Mouse (Mus musculus) cerebellum, adult 8-10 months (tissue): ENCODE results near the gene Git2.
A peak's percentile ranks its signal among the peaks of the same experiment; 100 is the strongest.

ENCODE experiments used
- DNase-seq: peaks from one replicate; pipeline ENCODE4 v3.0.0; 2022

Git2 gene

GRCm38 (mm10) chr5:114719003-114719927 lies 56.1 kb downstream of the Git2 start:
- no peak for DNase-seq

- DNase-seq = peak; percentile 87
These were observed 56.8 kb downstream of the Git2 start for GRCm38 (mm10) chr5:114718483-114718882.

GRCm38 (mm10) chr5:114717937-114718336 lies 57.4 kb downstream of the Git2 start:
- no peak for DNase-seq

- no peak for DNase-seq
These were observed 58.0 kb downstream of the Git2 start for GRCm38 (mm10) chr5:114717292-114717691.

GRCm38 (mm10) chr5:114714551-114714950 lies 60.8 kb downstream of the Git2 start:
- DNase-seq = no peak

- no peak for DNase-seq
These were observed 66.0 kb downstream of the Git2 start for GRCm38 (mm10) chr5:114709357-114709756.

- DNase-seq = no peak
These were observed 66.8 kb downstream of the Git2 start for GRCm38 (mm10) chr5:114708491-114708890.

- peak; percentile 97 for DNase-seq
These were observed 67.8 kb downstream of the Git2 start, which contains the start of gene Tchp for GRCm38 (mm10) chr5:114707265-114708068. TSS of gene Tchp (plus strand) at chr5:114707760.

- DNase-seq = no peak
These were observed 72.6 kb downstream of the Git2 start for GRCm38 (mm10) chr5:114702403-114703392.

- DNase-seq = no peak
These were observed 76.3 kb downstream of the Git2 start for GRCm38 (mm10) chr5:114699015-114699414.

GRCm38 (mm10) chr5:114698044-114698746 lies 77.1 kb downstream of the Git2 start:
- DNase-seq = peak; percentile 93

- DNase-seq = no peak
These were observed 78.4 kb downstream of the Git2 start for GRCm38 (mm10) chr5:114696939-114697338.

GRCm38 (mm10) chr5:114695775-114696174 lies 79.5 kb downstream of the Git2 start:
- DNase-seq = no peak

GRCm38 (mm10) chr5:114690633-114691567 lies 84.4 kb downstream of the Git2 start, which contains the start of gene Gltp:
TSS of gene Gltp (minus strand) at chr5:114690984.
- DNase-seq = peak; percentile 93

GRCm38 (mm10) chr5:114689700-114690366 lies 85.5 kb downstream of the Git2 start:
- no peak for DNase-seq

- DNase-seq = no peak
These were observed 86.6 kb downstream of the Git2 start for GRCm38 (mm10) chr5:114688703-114689102.

- DNase-seq = no peak
These were observed 87.4 kb downstream of the Git2 start for GRCm38 (mm10) chr5:114687901-114688300.

GRCm38 (mm10) chr5:114686726-114687210 lies 88.5 kb downstream of the Git2 start:
- no peak for DNase-seq

GRCm38 (mm10) chr5:114685986-114686385 lies 89.3 kb downstream of the Git2 start:
- DNase-seq = no peak

GRCm38 (mm10) chr5:114681717-114682116 lies 93.6 kb downstream of the Git2 start:
- peak; percentile 63 for DNase-seq
